Mouse (Mus musculus): ENCODE measurements around the gene Vwa8. TPM values are rescaled to one million over a fixed set of nuclear protein-coding genes. Genes with fewer than 3 reads are reported as not detected.

Gene Vwa8
- 23.7 TPM for total RNA-seq (2023)

DNA sequence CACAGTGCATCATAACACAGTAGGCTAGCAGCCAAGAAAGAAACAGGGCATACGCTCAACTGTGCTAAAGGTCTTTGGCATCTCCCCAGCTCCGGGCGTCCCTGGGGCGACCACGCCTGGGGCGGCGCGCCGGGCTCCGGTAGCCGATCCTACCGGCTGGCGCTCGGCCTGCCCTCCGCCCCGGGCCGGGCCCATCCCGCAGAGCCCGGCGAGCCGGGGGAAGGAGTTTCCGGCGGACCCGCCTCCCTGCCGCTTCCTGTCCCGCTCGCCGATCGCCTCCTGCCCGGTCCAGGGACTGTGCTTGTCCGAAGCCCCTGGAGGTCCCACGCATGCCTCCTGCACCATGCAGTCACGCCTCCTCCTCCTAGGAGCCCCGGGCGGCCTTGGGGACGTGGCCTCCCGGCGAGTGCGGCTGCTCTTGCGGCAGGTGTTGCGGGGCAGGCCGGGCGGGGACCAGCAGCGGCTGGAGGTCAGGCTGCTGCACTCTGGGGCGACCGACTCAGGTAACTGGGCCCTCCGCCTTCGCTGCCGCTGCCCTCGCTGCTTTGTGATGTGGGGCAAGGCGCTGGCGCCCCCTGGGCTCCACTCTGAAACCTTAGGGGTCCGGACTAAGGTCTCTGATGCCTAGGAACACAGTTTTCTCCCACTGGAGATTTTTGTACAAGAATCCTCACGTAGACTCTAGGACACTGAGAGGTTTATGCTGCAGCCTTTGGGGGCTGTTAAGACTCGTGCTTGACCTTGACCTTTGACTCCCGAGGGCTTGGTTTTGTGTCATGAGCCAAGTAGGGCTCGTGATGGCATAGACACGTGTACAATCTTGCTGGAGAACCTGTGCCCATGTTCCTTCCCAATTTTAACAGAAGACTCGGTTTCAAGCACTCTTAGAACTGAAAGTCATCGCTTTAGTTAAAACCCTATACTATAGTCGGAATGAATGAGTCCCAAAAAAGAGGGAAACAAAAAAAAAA is at the start of gene Vwa8:
TSS of gene Vwa8 (plus strand) at position 112 of the 971 bp plus-strand sequence.

Other genes with a start within 250 kb of the Vwa8 start
- 8.2 TPM for gene Dgkh, start 116.3 kb upstream of the Vwa8 start, total RNA-seq (2023)

All from CD4-positive naive resting alpha-beta T cell, adult 76 days (primary cell).